Mouse (Mus musculus): ENCODE measurements around the gene Dhx58.
A peak's percentile ranks its signal among the peaks of the same experiment; 100 is the strongest.

- peak; percentile 98 for TF ChIP-seq CTCF (IDR thresholded peaks at IDR 0.05; ENCODE audit: low read depth)
- no peak for TF ChIP-seq EP300 (IDR thresholded peaks at IDR 0.05; ENCODE audit: low read depth)
These were observed 1.8 kb downstream of the Dhx58 start for GRCm38 (mm10) chr11:100702081-100702851.

Data from liver, postnatal 0 days (tissue).